Mouse (Mus musculus) cortical plate, adult 2 months (tissue): Measurements from ENCODE around the gene Keap1.

Source experiments
- CTCF ChIP-seq: fragments of 200-500 bp; IDR thresholded peaks from 2 replicates; pipeline ENCODE4 v1.5.1; 2011; ENCODE audit warnings: mild to moderate bottlenecking, control low read depth, low read length; ENCODE audit not compliant: insufficient read depth; ENCODE audit errors: extremely low read depth
- POLR2A ChIP-seq: fragments of 200-500 bp; IDR thresholded peaks from 2 replicates; pipeline ENCODE4 v1.6.1; 2011; ENCODE audit warnings: mild to moderate bottlenecking, low read length, control low read depth; ENCODE audit not compliant: insufficient read depth; ENCODE audit errors: extremely low read depth

DNA sequence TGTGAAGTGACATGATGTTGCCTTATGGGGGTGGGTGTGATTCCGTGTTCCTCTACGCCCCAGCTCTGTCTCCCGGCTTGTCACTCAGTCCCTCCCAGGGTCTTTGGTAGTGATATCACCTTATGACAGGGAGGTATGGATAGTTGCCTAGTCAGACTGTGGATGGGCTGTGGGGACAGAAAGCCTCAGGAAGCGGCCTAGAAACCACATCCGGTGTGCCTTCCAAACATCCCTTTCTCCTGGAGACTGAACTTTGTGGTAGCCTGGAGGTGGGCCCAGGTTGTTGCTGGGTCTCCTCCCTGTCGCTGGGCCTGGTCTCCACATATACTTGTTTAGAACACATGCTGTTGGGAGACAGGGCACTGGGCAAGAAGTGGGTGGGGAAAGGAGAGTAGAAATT lies 55.7 kb downstream of the Keap1 start:
- no peak for TF ChIP-seq CTCF
- no peak for TF ChIP-seq POLR2A
